Mouse (Mus musculus): ENCODE results near the gene Kazn. TPM values are rescaled to one million over a fixed set of nuclear protein-coding genes. Genes with fewer than 3 reads are reported as not detected.

Kazn gene
- polyA plus RNA-seq, 1 experiment: 60.3 TPM

DNA sequence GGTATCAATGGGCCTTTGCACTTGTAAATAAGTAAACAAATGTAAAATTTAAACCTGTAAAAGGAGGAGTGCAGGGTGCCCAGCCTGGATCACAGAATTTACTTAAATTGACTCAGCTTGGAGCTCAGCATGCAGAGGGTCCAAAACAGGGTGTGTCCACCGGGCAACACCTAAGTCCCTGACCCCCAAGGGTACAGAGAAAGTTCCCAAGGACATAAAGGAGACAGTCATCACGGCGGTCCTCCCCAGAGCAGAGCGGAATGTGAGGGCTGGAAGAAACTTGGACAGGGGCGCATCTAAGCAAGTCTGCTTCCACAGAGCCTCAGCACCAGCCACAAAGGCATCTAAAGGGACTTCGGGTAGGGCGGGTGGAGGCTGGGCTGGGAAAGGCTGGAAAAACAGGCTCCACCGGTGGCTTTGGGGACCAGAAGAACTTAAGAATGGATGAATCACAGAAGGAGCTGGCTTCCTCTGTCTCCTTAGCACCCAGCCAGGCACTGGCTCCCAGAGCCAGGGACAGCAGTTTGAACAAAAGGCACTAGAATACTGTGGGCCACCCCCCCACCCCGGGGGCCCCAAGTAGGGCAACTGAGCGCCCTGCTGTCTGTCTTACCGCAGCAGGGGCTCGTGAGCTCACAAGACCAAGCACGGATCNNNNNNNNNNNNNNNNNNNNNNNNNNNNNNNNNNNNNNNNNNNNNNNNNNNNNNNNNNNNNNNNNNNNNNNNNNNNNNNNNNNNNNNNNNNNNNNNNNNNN lies 10.2 kb downstream of the Kazn start:
- H3K4me3 ChIP-seq (ENCODE audit: insufficient read depth, low read length): no peak overlapping the region
- 0 out of 2 replicates have a peak, but pooled peaks cover 2% of the 10 kb centered on the region for H3K4me1 ChIP-seq (ENCODE audit: control insufficient read depth, insufficient read depth, low read length)
- H3K27ac ChIP-seq (ENCODE audit: insufficient read depth, low read length): no peak overlapping the region
- TF ChIP-seq POLR2A (IDR thresholded peaks at IDR 0.05; ENCODE audit: extremely low read depth, insufficient read depth, low read length) (no peak), CTCF (IDR thresholded peaks at IDR 0.05; ENCODE audit: extremely low read depth, insufficient read depth, low read length) (no peak)

- Histone ChIP-seq H3K4me3 (ENCODE audit: insufficient read depth, low read length) (no peak overlapping the region), H3K4me1 (ENCODE audit: control insufficient read depth, insufficient read depth, low read length) (peaks cover 4% of the 10 kb centered on the region), H3K27ac (ENCODE audit: insufficient read depth, low read length) (no peak overlapping the region)
- TF ChIP-seq CTCF (IDR thresholded peaks at IDR 0.05; ENCODE audit: extremely low read depth, insufficient read depth, low read length) (no peak), POLR2A (IDR thresholded peaks at IDR 0.05; ENCODE audit: extremely low read depth, insufficient read depth, low read length) (no peak)
These were observed 15.1 kb downstream of the Kazn start for GRCm38 (mm10) chr4:142223898-142224645.

DNA sequence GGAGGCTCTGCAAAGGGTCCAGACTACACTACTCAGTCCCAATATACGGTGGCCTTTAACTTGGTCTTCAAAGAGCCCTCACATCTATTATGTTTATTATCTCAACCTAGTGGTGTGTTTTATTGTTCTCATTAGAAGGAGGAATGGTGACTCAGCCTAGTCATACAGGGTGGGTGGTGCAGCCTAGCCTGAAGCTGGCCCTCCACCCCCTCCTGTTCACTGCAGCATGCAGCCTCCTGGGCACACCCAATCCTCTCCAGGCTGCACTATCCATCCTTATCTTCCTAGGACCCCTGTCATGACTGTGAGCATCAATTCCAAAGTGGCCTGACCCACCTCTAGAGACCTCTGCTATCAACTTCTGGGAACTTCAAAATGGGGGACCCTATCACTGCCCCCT lies 16.8 kb downstream of the Kazn start:
- no peak for TF ChIP-seq POLR2A (IDR thresholded peaks at IDR 0.05; ENCODE audit: extremely low read depth, insufficient read depth, low read length)
- H3K4me1 ChIP-seq (ENCODE audit: control insufficient read depth, insufficient read depth, low read length): peaks cover 4% of the 10 kb centered on the region
- no peak overlapping the region for H3K4me3 ChIP-seq (ENCODE audit: insufficient read depth, low read length)
- H3K27ac ChIP-seq (ENCODE audit: insufficient read depth, low read length): no peak overlapping the region

DNA sequence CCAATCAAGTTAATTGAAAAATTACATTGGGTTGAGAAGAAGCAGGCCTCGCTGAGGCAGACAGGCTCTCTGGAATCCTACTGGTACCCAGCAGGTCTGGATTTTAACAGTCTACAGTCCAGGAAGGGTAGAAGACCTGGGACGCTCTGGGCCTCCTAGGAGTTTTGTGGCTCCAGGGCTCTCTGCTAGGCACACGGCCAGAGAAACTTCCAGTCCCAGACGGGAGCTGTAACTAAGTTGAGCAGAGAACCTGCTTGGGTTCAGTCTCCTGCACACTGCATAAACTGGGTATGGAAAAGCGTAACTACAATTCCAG lies 17.5 kb downstream of the Kazn start:
- Histone ChIP-seq H3K4me1 (ENCODE audit: control insufficient read depth, insufficient read depth, low read length) (peaks cover 4% of the 10 kb centered on the region), H3K27ac (ENCODE audit: insufficient read depth, low read length) (no peak overlapping the region)

DNA sequence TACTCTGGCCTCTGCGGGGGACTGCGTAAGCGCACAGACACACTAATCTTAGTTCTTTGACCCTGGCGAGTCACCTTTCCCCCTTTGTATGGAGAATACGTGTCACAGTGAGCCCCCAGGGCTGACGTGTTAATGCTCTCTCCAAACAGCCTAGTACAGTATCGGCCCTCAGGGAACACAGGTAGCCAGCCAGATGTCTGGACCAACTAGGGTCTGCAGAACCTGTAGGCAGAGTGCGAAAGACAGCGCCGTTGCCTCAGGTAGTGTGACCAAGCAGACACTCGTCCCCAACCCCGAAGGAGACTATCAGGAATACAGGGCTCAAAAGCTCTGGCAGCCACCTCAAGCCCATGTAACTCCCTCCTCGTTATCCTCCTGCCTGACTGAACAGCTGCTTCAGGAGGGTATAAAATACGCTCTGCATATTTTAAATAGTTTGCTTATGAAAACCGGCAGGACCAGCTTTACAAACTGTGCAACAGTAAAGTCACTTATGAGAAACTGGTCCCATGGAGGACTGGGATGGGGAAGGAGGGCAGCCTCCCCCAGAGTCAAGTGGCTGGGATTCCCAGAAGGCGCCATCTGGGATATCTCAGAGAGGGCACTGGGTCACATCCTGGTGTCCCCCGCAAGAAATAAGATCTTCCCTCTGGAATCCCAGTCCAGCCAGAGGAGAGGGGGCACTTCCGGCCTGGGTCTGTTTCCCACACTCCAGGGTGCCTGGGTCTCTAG lies 18.0 kb downstream of the Kazn start:
- H3K27ac ChIP-seq (ENCODE audit: insufficient read depth, low read length): no peak overlapping the region
- TF ChIP-seq POLR2A (IDR thresholded peaks at IDR 0.05; ENCODE audit: extremely low read depth, insufficient read depth, low read length): no peak
- TF ChIP-seq CTCF (IDR thresholded peaks at IDR 0.05; ENCODE audit: extremely low read depth, insufficient read depth, low read length): no peak
- peaks cover 4% of the 10 kb centered on the region for H3K4me1 ChIP-seq (ENCODE audit: control insufficient read depth, insufficient read depth, low read length)
- H3K4me3 ChIP-seq (ENCODE audit: insufficient read depth, low read length): no peak overlapping the region

More for the DNA sequence above, 17.5 kb downstream of the Kazn start:
- H3K4me3 ChIP-seq (ENCODE audit: insufficient read depth, low read length): no peak overlapping the region
- TF ChIP-seq CTCF (IDR thresholded peaks at IDR 0.05; ENCODE audit: extremely low read depth, insufficient read depth, low read length) (no peak), POLR2A (IDR thresholded peaks at IDR 0.05; ENCODE audit: extremely low read depth, insufficient read depth, low read length) (no peak)

- TF ChIP-seq POLR2A (IDR thresholded peaks at IDR 0.05; ENCODE audit: extremely low read depth, insufficient read depth, low read length) (no peak), CTCF (IDR thresholded peaks at IDR 0.05; ENCODE audit: extremely low read depth, insufficient read depth, low read length) (no peak)
- Histone ChIP-seq H3K4me3 (ENCODE audit: insufficient read depth, low read length) (no peak overlapping the region), H3K4me1 (ENCODE audit: control insufficient read depth, insufficient read depth, low read length) (peaks cover 4% of the 10 kb centered on the region), H3K27ac (ENCODE audit: insufficient read depth, low read length) (no peak overlapping the region)
These were observed 20.2 kb downstream of the Kazn start for GRCm38 (mm10) chr4:142218997-142219396.

GRCm38 (mm10) chr4:142217048-142217447 lies 22.2 kb downstream of the Kazn start:
- H3K27ac ChIP-seq (ENCODE audit: insufficient read depth, low read length): no peak overlapping the region
- H3K4me3 ChIP-seq (ENCODE audit: insufficient read depth, low read length): no peak overlapping the region
- H3K4me1 ChIP-seq (ENCODE audit: control insufficient read depth, insufficient read depth, low read length): peaks cover under 1% of the 10 kb centered on the region
- TF ChIP-seq POLR2A (IDR thresholded peaks at IDR 0.05; ENCODE audit: extremely low read depth, insufficient read depth, low read length) (no peak), CTCF (IDR thresholded peaks at IDR 0.05; ENCODE audit: extremely low read depth, insufficient read depth, low read length) (no peak)

- TF ChIP-seq CTCF (IDR thresholded peaks at IDR 0.05; ENCODE audit: extremely low read depth, insufficient read depth, low read length) (no peak), POLR2A (IDR thresholded peaks at IDR 0.05; ENCODE audit: extremely low read depth, insufficient read depth, low read length) (no peak)
- Histone ChIP-seq H3K4me3 (ENCODE audit: insufficient read depth, low read length) (no peak overlapping the region), H3K27ac (ENCODE audit: insufficient read depth, low read length) (no peak overlapping the region), H3K4me1 (ENCODE audit: control insufficient read depth, insufficient read depth, low read length) (no peaks in the 10 kb centered on the region; the same call in 1 of the 2 replicates)
These were observed 23.4 kb downstream of the Kazn start for GRCm38 (mm10) chr4:142215760-142216159.

- TF ChIP-seq CTCF (IDR thresholded peaks at IDR 0.05; ENCODE audit: extremely low read depth, insufficient read depth, low read length) (no peak), POLR2A (IDR thresholded peaks at IDR 0.05; ENCODE audit: extremely low read depth, insufficient read depth, low read length) (no peak)
- no peak overlapping the region for H3K4me3 ChIP-seq (ENCODE audit: insufficient read depth, low read length)
- H3K4me1 ChIP-seq (ENCODE audit: control insufficient read depth, insufficient read depth, low read length): no peaks in the 10 kb centered on the region; the same call in 1 of the 2 replicates
- H3K27ac ChIP-seq (ENCODE audit: insufficient read depth, low read length): no peak overlapping the region
These were observed 24.7 kb downstream of the Kazn start for GRCm38 (mm10) chr4:142214532-142214931.

Measured in cortical plate, adult 2 months (tissue).